ENCODE assay signal across 21 mouse cellular contexts in the genomic region with DNA sequence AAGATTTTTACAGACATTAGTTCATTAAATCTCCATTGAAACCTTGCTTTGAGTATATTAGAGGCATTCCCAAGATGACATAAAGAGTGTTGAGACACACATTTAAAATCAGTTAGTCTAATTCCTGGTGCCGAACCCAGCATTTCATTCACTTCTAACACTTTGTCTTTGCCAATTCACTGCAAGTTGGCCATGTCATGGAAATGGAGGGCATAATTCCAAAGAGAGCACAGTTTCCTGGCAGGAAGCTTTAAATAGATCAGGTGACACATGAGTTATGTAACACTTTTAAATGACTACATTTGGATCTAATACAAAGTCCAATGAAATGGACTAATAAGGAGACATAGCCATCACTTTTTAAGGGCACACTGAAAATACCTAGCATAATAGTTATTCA.
DNase-seq lines count a peak whose midpoint lies in the region; ATAC-seq lines count a peak whose summit lies in the region.
"Had no signal": no experiment of that assay in that cellular context is flagged by ENCODE, and none has a peak within 500 bp of the region (broad histone marks: within the 10 kb centered on the region; RNA-seq: fewer than 3 reads in every experiment).

No protein-coding gene starts in this region.

- H3K4me1 ChIP-seq in forebrain, embryonic 16.5 days (replicated peaks; ENCODE audit: control insufficient read depth, insufficient read depth, low read length), result no peaks in the 10 kb centered on the region; the same call in 1 of the 2 replicates
- no peaks in the 10 kb centered on the region for H3K4me1 ChIP-seq in forebrain, embryonic 11.5 days (replicated peaks; ENCODE audit: control insufficient read depth, insufficient read depth, low read length)
- H3K4me1 ChIP-seq: embryonic facial prominence, embryonic 10.5 days; heart, embryonic 15.5 days; hindbrain, embryonic 13.5 days had no signal

- H3K4me3 ChIP-seq in forebrain, embryonic 16.5 days (replicated peaks; ENCODE audit: low read length), result no peak overlapping the region
- H3K4me3 ChIP-seq in forebrain, embryonic 11.5 days (ENCODE audit: low read depth, low read length), result no peak overlapping the region
- H3K4me3 ChIP-seq: embryonic facial prominence, embryonic 10.5 days; gastrocnemius, adult 2 months; heart, embryonic 15.5 days; hindbrain, embryonic 13.5 days had no signal

- no peaks in the 10 kb centered on the region for H3K36me3 ChIP-seq in forebrain, embryonic 16.5 days (ENCODE audit: control insufficient read depth, insufficient read depth)
- no peaks in the 10 kb centered on the region for H3K36me3 ChIP-seq in forebrain, embryonic 11.5 days (ENCODE audit: control insufficient read depth, insufficient read depth, low read length)
- H3K36me3 ChIP-seq: embryonic facial prominence, embryonic 10.5 days; heart, embryonic 15.5 days; hindbrain, embryonic 13.5 days had no signal

- DNase-seq in cerebellum, postnatal 14 days, result peak; percentile 14 to 60
- no peak for DNase-seq in cerebellum, adult 9-11 months
- no peak for DNase-seq in forebrain, embryonic 11.5 days (ENCODE audit: low spot score)
- DNase-seq in adipocyte (ENCODE audit: low spot score), result peak; percentile 3
- peak; percentile 30 for DNase-seq in fat pad, adult 2 months (ENCODE audit: extremely low read depth, low read depth, low spot score)
- DNase-seq in left cerebral cortex, postnatal 25 days (ENCODE audit: low spot score in 2 of 2), result no peak
- no peak for DNase-seq in layer of hippocampus, adult 8-10 months (ENCODE audit: low spot score in 2 of 2)
- DNase-seq: adrenal gland, postnatal 14 days; cerebellum, adult 8-10 months; gastrocnemius, adult 2 months; gastrocnemius, postnatal 36 days; heart, postnatal 14 days; kidney, adult 11 months; kidney, adult 9 months had no signal

- H3K27ac ChIP-seq in forebrain, embryonic 16.5 days (ENCODE audit: low read length), result no peak overlapping the region
- H3K27ac ChIP-seq in forebrain, embryonic 11.5 days (ENCODE audit: low read depth, low read length), result no peak overlapping the region
- H3K27ac ChIP-seq: embryonic facial prominence, embryonic 10.5 days; gastrocnemius, adult 2 months; heart, embryonic 15.5 days; hindbrain, embryonic 13.5 days; hindbrain, postnatal 0 days had no signal

- intact Hi-C loops in left cerebral cortex, postnatal 25 days (cut with DNase I), result no loop called here

- H3K4me2 ChIP-seq in forebrain, embryonic 16.5 days (ENCODE audit: low read length), result no peak overlapping the region
- no peak overlapping the region for H3K4me2 ChIP-seq in forebrain, embryonic 11.5 days (ENCODE audit: low read depth, low read length, severe bottlenecking)
- H3K4me2 ChIP-seq: heart, embryonic 11.5 days; heart, embryonic 15.5 days; hindbrain, embryonic 13.5 days had no signal

- no peaks in the 10 kb centered on the region for H3K27me3 ChIP-seq in forebrain, embryonic 16.5 days (replicated peaks; ENCODE audit: control insufficient read depth, insufficient read depth, low read length)
- no peaks in the 10 kb centered on the region for H3K27me3 ChIP-seq in forebrain, embryonic 11.5 days (ENCODE audit: control insufficient read depth, insufficient read depth, low read length)
- H3K27me3 ChIP-seq: CH12.LX; heart, embryonic 15.5 days; hindbrain, embryonic 13.5 days had no signal

- no peaks in the 10 kb centered on the region for H3K9me3 ChIP-seq in forebrain, embryonic 16.5 days (ENCODE audit: control insufficient read depth, low read length)
- no peaks in the 10 kb centered on the region for H3K9me3 ChIP-seq in forebrain, embryonic 11.5 days (ENCODE audit: control insufficient read depth, low read length)
- H3K9me3 ChIP-seq: embryonic facial prominence, embryonic 10.5 days; heart, embryonic 15.5 days; hindbrain, embryonic 13.5 days had no signal

- H3K9ac ChIP-seq in forebrain, embryonic 16.5 days (replicated peaks; ENCODE audit: low read depth, low read length), result no peak overlapping the region
- no peak overlapping the region for H3K9ac ChIP-seq in forebrain, embryonic 11.5 days (ENCODE audit: low read length)
- H3K9ac ChIP-seq: heart, embryonic 15.5 days; hindbrain, embryonic 13.5 days had no signal

- WGBS in forebrain, embryonic 16.5 days, result 38% methylated on average over 1 of the region's 1 CpGs
- WGBS in forebrain, embryonic 11.5 days, result 86% methylated on average over 1 of the region's 1 CpGs

- ATAC-seq in forebrain, embryonic 16.5 days, result peak; percentile 73
- ATAC-seq in forebrain, embryonic 11.5 days (replicated peaks; ENCODE audit: low FRiP score), result no peak
- ATAC-seq: hindbrain, postnatal 0 days had no signal

Comparison
In these comparisons a context has a peak if more than half of its experiments do, and no peak if none do; other contexts are left out.
1. DNase-seq: peak in cerebellum, postnatal 14 days (2 of 2), adipocyte (single experiment) and fat pad, adult 2 months (single experiment); none in cerebellum, adult 9-11 months (single experiment), forebrain, embryonic 11.5 days (single experiment), left cerebral cortex, postnatal 25 days (0 of 2) and layer of hippocampus, adult 8-10 months (0 of 2).